Mouse (Mus musculus): Measurements from ENCODE around the gene Riiad1.

The Riiad1 gene

GRCm38 (mm10) chr3:94463926-94464578 is 16.1 kb downstream of the Riiad1 start:
- no peak for DNase-seq (ENCODE audit: low spot score)

GRCm38 (mm10) chr3:94459834-94460233 is 20.3 kb downstream of the Riiad1 start:
- DNase-seq (ENCODE audit: low spot score): no peak

- no peak for DNase-seq (ENCODE audit: low spot score)
Observed at GRCm38 (mm10) chr3:94457055-94457454, 23.1 kb downstream of the Riiad1 start.

- peak; percentile 54 for DNase-seq (ENCODE audit: low spot score)
Observed at GRCm38 (mm10) chr3:94456529-94457000, 23.6 kb downstream of the Riiad1 start.

GRCm38 (mm10) chr3:94449377-94449776 is 30.8 kb downstream of the Riiad1 start:
- DNase-seq (ENCODE audit: low spot score): no peak

- DNase-seq (ENCODE audit: low spot score): peak; percentile 46
Observed at GRCm38 (mm10) chr3:94443597-94443964, 36.6 kb downstream of the Riiad1 start, which contains the start of gene Oaz3. Oaz3 (minus strand) TSS chr3:94443915.

GRCm38 (mm10) chr3:94442951-94443596 is 37.1 kb downstream of the Riiad1 start, which contains the start of gene Mrpl9:
Mrpl9 (plus strand) TSS chr3:94443318.
- peak; percentile 95 for DNase-seq (ENCODE audit: low spot score)

GRCm38 (mm10) chr3:94441182-94441581 is 39.0 kb downstream of the Riiad1 start:
- peak; percentile 20 for DNase-seq (ENCODE audit: low spot score)

GRCm38 (mm10) chr3:94436420-94436819 is 43.7 kb downstream of the Riiad1 start:
- DNase-seq (ENCODE audit: low spot score): no peak

- DNase-seq (ENCODE audit: low spot score): no peak
Observed at GRCm38 (mm10) chr3:94434305-94434704, 45.8 kb downstream of the Riiad1 start.

GRCm38 (mm10) chr3:94430980-94431379 is 49.2 kb downstream of the Riiad1 start:
- no peak for DNase-seq (ENCODE audit: low spot score)
